Mouse (Mus musculus) kidney, adult 9 months (tissue): ENCODE measurements around the gene Rpl14.
A peak's percentile ranks its signal among the peaks of the same experiment; 100 is the strongest.
"Not testable (repeated sequence)": the region's sequence is repeated elsewhere in the genome, so short reads cannot be mapped to it uniquely, and the experiment has no call there.

Source experiments
- DNase-seq: peaks from one replicate; pipeline ENCODE4 v3.0.0; 2022

Gene Rpl14

DNA sequence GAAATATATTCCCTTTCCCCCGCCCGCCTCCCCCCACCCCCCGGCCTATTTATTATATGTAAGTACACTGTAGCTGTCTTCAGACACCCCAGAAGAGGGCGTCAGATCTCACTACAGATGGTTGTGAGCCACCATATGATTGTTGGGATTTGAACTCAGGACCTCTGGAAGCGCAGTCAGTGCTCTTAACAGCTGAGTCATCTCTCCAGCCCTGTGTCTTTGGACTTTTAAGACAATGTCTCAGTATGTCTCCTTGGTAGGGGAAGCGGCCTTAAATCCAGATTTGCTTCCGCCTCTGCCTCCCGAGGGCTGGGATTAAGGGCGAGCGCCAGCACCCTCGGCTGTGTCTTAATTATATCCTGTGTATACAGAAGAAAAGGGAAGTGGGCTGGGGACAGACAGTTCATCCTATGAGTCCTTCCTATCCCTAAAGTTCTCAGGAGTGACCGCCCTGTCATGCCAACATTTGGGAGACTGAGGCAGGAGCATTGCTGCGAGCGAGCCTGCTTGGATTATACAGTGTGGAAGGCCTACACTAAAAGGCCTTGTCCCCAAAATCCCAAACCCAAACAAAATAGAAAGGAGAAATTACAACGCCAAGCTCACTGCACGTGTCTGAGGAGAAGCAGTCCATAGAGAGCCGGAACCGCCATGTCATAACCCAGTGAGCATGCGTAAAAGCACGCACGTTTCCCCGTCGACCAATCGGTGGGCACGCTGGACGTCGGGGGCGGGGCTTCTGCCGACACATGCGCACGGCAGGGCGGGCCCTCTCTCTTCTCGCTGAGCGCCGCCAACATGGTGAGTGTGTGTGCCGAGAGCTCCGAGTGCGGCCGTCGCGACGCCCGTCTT is at the start of gene Rpl14:
Gene Rpl14 (plus strand): TSS at position 704 of the 852 bp plus-strand sequence.
- DNase-seq = peak; percentile 98

DNA sequence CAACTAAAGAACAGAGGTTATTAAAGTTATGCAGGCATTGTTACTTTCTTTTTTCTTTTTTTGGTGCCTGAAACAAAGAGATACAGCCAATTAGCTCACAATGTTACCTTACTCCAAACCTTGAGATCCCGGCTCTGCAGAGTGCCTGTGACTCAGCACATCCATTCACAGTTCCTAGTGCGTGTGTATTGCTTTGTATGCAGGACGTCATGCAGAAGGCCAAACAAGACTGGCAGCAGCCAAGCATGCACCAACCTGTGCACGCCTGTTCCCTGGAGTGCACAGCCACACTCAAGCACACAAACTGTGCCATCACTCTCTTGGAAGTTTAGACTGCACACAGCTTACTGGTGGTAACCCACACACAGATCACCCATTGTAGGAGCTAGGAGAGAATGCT is 44.0 kb upstream of the Rpl14 start:
- no peak for DNase-seq

DNA sequence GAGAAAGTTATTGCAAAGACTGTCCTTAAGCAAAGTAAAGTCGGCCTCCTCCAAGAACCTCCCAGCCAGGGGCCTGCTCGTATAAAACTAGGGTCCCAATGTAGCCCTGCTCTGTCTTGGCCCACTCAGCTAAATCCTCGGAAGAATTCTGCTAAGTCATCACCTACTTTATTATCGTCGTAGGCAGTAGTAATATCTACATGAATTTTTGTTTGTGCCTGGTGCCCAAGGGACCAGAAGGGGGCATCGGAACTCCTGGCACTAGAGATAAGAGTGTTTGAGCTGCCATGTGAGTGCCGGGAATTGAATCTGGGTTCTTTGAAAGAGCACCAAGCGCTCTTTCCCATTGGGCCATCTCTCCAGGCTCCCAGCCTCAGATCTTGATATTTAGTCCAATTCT is 43.3 kb upstream of the Rpl14 start:
- no peak for DNase-seq

DNA sequence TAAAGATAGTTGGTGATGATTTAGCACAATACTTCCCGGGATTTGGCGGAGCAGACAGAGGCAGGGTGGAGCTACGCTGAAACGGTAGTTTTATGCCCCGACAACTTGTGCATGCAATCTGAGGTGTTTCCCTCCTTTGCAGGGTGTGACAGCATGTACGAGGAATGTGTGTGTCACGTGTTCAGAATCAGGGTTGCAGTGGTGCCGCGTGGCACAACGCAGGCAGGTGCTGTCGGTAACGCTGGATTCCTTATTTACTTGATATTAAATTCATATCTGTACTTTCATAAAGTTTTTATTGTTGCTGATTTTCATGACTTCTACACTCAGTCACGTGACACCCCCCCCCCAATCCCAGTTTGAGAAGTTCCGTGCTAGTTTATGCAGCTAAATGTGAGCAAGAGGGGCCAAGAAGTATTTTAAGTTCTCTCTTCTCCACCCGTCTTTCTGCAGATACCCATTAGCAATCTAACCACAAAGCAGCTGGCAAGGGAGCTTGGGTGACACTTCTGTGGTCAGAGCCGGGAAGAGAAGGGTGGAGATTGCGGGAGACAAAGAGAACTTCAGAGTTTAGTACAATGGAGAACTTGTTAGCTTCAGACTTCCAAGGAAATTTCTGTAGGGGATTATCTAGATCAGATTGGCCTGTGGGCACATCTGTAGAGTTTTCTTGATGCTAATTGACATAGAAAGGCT is 42.3 kb upstream of the Rpl14 start:
- no peak for DNase-seq

DNA sequence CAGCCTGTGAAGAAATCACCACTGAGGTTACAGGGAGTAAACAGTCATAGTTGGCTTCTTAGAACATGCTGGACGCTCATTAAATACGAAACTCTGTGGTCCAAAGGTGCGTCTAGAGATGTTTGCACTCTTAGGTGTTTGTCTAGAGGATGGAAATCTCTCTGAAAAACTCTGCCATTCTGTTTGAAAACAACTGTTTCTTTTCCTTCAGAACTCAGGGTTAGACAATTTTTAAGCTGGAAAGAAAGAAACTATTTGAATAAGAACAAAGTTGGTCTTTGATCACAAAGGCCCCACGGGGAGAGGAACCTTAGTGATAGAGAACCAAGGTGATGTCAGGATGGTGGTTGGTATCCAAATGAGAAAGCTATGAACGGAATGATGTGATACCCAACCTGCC is 40.8 kb upstream of the Rpl14 start:
- no peak for DNase-seq

DNA sequence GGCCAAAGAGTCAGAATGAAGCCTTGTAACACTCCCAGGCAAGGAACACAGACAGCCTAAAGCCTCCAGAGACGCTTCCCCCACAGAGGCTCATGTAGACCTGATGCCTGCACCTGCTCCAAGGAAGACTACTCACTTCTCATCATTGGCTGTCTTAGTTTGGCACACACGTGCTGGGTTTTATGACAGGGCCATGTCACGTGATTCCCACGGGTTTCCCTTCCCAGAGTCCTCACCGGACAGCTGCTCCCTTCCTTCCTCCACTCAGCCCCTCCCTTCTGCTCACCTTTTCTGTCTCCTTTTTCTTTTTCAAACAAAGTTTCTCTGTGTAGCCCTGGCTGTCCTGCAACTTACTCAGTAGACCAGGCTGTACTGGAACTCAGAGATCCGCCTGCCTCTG is 39.2 kb upstream of the Rpl14 start:
- no peak for DNase-seq

DNA sequence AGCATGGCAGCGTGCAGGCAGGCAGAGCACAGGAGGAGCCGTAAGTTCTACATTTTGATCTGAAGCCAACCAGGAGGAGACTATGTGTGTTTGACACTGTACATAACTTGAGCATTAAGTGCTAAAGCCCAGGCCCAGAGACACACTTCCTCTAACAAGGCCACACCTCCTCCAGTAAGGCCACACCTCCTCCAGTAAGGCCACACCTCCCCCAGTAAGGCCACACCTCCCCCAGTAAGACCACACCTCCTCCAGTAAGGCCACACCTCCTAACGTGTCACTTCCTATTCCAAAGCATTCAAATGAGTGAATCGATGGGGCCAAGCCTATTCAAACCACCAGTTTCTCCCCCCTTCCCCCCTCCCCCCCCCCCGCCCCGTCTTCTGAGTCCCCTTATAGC is 38.6 kb upstream of the Rpl14 start:
- DNase-seq = no peak

- not testable (repeated sequence) for DNase-seq
Observed at GRCm38 (mm10) chr9:120533446-120533950, 37.7 kb upstream of the Rpl14 start.

DNA sequence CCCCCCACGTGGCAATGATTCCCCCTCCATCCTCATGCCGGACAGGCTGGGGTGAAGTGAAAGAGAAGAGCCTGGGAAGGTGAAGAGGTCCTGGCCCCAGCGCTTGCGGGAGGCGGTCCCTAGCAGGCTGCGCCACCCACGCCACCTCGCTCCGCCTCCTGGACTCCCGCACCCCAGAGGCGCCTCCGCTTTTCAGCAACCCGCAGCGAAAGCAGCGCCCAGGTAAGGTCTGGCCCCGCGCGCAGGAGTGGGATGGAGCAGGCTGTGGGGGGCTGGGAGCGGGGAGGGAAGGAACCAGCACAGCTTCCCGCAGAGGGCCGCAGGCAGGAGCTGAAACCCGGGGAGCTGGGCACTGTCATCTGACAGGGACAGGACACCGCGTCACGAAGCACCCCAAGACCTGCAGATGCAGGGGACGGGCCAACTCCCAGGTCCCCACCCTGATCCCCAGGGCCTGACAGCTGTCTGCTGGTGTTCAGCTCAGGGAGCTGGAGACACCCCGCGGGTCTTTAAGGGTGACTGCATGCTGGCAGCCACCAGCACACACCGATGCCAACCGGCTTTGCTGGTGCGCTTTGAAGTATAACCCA is 31.5 kb upstream of the Rpl14 start, which contains the start of gene Entpd3:
Gene Entpd3 (plus strand): TSS at position 157 of the 590 bp plus-strand sequence.
- DNase-seq = peak; percentile 8

DNA sequence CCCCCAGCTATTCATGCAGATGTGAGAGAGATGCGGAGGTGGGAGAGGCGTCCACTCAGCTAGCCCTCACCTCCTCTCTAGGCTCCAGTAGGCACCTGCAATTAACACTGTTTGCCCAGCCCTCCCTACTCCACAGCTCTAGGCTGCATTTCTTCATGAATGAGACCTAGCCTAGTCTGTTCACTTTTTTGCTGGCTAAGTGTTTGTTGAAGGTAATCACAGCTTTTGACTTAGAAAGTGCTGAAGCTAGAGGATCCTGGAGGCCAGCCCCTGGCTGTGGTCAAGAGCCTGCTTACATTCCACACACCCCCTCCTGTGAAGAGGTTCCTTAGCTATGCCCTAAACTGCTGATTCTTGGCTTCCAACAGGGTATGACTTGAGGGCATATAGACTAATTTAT is 29.8 kb upstream of the Rpl14 start:
- no peak for DNase-seq

- DNase-seq = no peak
Observed at GRCm38 (mm10) chr9:120542241-120542640, 29.0 kb upstream of the Rpl14 start.

DNA sequence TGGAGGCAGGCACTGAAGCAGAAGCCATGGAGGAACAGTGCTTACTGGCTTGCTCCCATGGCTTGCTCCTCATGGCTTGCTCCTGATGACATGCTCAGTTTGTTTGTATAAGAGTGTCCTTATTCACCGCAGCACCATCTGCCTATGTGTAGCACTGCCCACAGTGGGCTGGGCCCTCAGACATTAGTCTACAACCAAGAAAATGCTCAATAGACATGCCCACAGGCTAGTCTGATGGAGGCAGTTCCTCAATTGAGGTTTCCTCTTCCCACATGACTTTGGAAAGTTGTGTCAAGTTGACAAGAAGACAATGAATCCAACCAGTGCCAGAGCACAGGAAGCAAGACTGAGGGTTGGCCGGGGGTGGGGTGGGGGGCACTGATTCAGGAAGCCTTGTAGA is 25.2 kb upstream of the Rpl14 start:
- no peak for DNase-seq

DNA sequence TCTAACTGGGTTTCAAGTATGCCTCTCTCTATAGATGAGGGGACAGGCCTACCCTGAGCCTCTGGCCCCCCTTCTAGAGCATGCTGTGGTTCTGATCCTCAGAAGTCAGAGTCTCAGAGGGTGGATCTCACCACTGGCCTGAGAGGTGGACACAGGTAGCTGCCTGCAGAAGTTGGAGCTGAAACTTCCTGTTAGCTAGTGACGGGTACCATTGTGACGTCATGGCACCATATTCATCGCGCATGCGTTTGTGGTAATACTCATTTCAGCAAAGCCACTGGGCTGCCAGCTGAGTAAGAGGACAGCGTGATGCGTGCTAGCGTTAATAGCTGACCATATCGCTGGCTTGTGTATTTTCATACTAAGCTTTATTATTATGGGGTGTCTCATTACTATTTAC is 24.8 kb upstream of the Rpl14 start:
- no peak for DNase-seq

DNA sequence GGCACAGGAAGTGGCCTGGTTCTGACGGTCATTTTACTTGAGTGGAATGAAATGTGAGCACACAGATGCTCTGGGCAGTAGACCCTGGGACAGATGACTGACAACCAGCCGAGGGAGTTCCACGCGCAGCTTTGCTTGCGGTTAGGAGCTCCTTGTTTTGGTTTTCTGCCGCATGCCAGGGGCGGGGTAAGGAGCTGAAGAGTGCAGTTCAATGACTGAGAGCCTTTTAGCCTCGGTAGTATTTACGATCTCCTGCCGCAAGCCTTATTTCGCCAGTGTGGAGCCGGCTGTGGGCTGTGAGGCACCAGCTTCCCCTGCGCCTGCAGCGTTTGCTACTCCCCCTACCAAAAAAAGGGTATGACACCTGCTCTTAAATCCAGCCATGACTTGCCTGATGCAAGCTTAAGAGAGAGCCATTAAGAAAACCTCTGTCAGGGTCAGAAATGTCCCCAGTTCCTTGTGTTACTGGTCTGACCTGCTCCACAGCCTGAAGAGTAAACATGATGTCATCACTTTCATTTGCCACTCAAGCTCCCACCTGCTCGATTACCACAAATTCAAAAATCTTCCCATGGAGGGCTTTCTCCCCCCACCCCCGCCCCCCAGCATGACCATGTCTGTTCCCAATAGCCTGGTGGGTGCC is 24.1 kb upstream of the Rpl14 start:
- DNase-seq = no peak

GRCm38 (mm10) chr9:120550778-120551177 is 20.5 kb upstream of the Rpl14 start:
- DNase-seq = no peak

DNA sequence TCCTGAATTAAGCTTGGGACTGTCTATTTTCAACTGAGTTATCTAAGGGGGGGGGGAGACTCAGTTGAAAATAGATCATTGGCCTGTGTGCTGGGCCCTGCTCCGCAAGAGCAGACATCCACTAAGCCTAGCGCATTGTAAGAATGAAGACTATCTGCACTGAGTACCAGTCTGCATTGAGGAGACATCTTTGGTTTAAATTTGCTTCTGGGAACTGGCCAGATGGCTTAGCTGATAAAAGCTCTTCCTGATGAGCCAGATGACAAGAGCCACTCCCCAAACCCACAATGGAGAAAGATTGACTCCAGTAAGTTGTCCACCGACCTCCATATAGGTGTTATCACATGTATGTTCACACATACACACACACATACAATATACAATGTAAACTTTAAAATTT is 7.7 kb upstream of the Rpl14 start:
- DNase-seq = no peak

- no peak for DNase-seq
Observed at GRCm38 (mm10) chr9:120564247-120564646, 7.0 kb upstream of the Rpl14 start.

DNA sequence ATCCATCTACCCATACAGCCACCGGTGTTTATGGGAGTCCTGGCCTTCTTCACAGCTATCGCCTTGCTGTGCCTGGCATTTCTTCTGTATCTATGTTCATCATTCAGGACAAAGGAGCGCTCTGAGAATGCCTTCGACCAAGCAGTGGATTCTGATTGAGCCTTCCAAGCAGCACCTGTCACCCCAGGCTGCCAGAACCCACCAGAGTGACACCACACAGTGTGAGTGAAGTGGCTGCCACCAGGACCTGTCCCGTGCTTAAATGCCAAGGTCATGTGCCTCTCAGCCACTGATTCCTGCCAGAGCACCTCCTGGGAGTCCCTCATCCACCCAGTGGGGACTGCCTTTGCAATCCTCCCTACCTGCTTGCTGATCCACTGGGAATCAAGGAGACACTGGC is 4.9 kb upstream of the Rpl14 start:
- DNase-seq = no peak

DNA sequence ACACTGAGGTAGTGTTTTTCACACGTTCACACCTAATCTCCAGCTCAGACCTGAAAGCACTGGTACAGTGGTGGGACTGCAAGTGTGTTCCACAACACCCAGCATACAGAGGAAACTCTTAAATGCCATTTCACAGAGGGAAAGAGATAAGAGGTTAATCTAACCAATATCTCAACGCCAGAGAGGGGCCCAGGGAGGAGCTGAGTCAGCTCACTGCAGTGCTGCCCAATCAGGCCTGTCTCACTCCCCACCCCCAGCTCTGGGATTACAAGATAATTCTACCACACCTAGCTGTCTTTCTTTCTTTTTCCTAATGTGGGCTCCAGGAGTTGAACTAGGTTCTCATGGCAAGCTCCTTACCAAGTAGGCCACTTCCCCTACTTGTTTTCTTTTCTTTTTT is 2.3 kb upstream of the Rpl14 start:
- no peak for DNase-seq

DNA sequence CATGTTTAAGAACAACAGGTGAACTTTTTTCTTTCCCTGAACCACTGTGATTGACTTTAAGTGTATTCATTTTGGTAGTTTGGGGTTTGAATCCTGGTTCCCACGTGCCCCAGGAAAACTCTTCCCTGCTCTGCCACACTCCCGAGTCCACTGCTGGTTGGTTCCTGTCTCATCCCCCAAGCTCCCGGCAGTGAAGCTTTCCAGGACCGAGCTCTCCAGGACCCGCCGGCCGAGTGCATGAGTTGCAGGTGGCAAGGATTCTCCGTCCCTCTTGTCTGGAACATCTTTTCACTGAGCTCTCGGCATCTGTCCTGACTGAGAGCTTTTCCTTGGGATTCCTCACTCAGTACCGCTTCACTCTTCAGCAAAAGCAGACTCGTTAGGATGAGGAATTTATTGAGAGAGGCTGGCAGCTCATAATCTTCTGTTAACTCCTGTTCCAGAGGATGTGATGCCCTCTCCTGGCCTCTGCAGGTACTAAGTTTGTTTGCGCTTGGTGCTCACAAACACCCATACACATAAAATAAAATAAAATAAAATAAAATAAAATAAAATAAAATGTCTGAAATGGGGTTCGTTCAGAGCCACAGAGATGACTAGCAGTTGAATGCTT is 1.4 kb upstream of the Rpl14 start:
- DNase-seq = peak; percentile 53

DNA sequence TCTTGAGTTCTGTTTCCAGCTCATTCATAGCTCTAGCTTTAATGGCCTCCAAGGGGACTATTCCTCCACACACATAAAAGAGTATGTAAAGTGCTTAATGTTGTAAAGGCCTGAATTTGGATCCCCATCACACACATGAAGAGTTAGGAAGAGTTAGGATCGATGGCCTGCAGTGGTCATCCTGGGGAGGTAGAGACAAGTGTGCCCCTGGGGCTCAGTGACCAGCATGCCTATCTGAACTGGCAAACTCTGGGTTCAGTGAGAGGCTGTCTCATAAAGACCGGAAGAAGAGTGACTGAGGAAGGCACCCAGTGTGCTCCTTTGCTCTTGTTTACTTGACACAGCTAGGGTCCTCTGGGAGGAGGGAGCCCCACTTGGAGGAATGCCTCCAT is 914 bp upstream of the Rpl14 start:
- no peak for DNase-seq

DNA sequence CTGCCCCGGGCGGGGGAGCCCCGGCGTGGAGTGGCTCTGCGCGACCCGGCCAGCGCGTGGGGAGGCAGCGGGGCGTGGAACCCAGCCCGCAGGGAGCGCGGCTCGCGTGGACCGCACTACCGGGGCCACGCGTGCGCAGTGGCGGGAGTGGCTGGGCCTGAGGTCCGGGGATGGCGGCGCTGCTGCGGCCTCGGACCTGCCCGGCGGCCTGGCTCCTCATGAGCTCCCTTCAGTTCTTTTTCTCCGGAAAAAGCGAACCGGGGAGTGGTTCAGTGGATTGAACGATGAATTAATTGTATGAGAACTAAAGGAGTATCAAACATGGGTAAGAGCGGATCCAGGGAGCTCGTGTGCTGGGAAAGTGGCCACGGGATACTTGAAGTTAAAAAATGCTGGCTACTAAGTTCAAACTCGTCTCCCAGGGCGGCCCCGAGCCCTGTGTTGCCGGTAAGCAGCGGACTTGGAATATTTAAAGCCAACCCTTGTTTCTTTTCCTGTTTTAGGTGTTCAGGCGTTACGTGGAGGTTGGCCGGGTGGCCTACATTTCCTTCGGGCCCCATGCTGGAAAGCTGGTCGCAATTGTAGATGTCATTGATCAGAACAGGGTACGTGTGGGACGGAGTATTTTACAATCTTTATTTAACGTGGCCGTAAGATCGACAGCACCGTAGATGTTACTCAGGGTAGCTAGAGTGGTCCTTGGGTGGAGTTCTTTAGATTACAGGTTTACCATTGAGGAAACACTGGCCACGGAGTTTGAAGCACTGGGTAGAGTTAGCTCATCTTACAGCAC is 545 bp downstream of the Rpl14 start:
- no peak for DNase-seq
